Mouse (Mus musculus) forebrain, embryonic 11.5 days (tissue): ENCODE measurements around the gene Pard3. TPM values are rescaled to one million over a fixed set of nuclear protein-coding genes. Genes with fewer than 3 reads are reported as not detected.

Source experiments
- ATAC-seq: fragments of 200-750 bp; cut with Nextera tagmentation; replicated peaks from 2 replicates; pipeline ENCODE4 v1.8.0; 2017; ENCODE audit warnings: moderate TSS enrichment; ENCODE audit not compliant: low FRiP score
- DNase-seq: peaks from one replicate; pipeline ENCODE4 v3.0.0-alpha.2; 2017; ENCODE audit warnings: low spot score
- H3K27ac ChIP-seq: fragments of 300-500 bp; sonication (generic); 2 replicates; pipeline ENCODE4 v1.5.1; 2014; ENCODE audit warnings: low read depth, low read length
- H3K27me3 ChIP-seq: fragments of 300-500 bp; sonication (generic); 2 replicates; pipeline ENCODE4 v1.6.1; 2014; ENCODE audit warnings: mild to moderate bottlenecking, low read length, mixed read lengths; ENCODE audit not compliant: control insufficient read depth, insufficient read depth
- H3K36me3 ChIP-seq: fragments of 300-500 bp; sonication (generic); 2 replicates; pipeline ENCODE4 v1.6.1; 2014; ENCODE audit warnings: mild to moderate bottlenecking, low read length, moderate library complexity, mixed read lengths; ENCODE audit not compliant: control insufficient read depth, insufficient read depth
- H3K4me1 ChIP-seq: fragments of 300-500 bp; sonication (generic); replicated peaks from 2 replicates; pipeline ENCODE4 v1.6.1; 2014; ENCODE audit warnings: low read length, mixed read lengths; ENCODE audit not compliant: control insufficient read depth, insufficient read depth
- H3K4me2 ChIP-seq: fragments of 300-500 bp; sonication (generic); 2 replicates; pipeline ENCODE4 v1.6.1; 2014; ENCODE audit warnings: low read depth, mild to moderate bottlenecking, low read length, moderate library complexity, mixed read lengths; ENCODE audit not compliant: severe bottlenecking
- H3K4me3 ChIP-seq: fragments of 300-500 bp; sonication (generic); 2 replicates; pipeline ENCODE4 v1.5.1; 2014; ENCODE audit warnings: low read depth, low read length
- H3K9ac ChIP-seq: fragments of 300-500 bp; sonication (generic); 2 replicates; pipeline ENCODE4 v1.6.1; 2014; ENCODE audit warnings: low read length
- H3K9me3 ChIP-seq: fragments of 300-500 bp; sonication (generic); 2 replicates; pipeline ENCODE4 v1.6.1; 2016; ENCODE audit warnings: low read length, mixed read lengths; ENCODE audit not compliant: control insufficient read depth
- WGBS: fragments of 180-500 bp; shearing (Covaris S2); extraction: QIAGEN DNeasy Blood & Tissue Kit; methylation state at CpG from one replicate; pipeline ENCODE4 v1.1.7; 2014; 5-methylcytosine and 5-hydroxymethylcytosine counted together
- polyA plus RNA-seq: library from polyadenylated mRNA; unstranded; fragments of >200 nt; fragmentation: Nextera tagmentation; extraction: Ambion mirVana; gene quantifications from 2 replicates; pipeline ENCODE4 v1.2.1, GENCODE M21; 2014

Pard3 gene
- polyA plus RNA-seq, 1 experiment from 2014 or later, result 39.8 TPM

- ATAC-seq, result no peak
- no peak overlapping the region for H3K9ac ChIP-seq
- H3K9me3 ChIP-seq, result no peaks in the 10 kb centered on the region
- H3K4me1 ChIP-seq, result no peaks in the 10 kb centered on the region
- H3K27ac ChIP-seq, result no peak overlapping the region
- H3K4me3 ChIP-seq, result no peak overlapping the region
- no peaks in the 10 kb centered on the region for H3K27me3 ChIP-seq
- no peaks in the 10 kb centered on the region for H3K36me3 ChIP-seq
- no peak overlapping the region for H3K4me2 ChIP-seq
- WGBS, result 91% methylated on average over 1 of the region's 1 CpGs
- no peak for DNase-seq
Measured at GRCm38 (mm10) chr8:127335216-127335615, 271.5 kb downstream of the Pard3 start.

DNA sequence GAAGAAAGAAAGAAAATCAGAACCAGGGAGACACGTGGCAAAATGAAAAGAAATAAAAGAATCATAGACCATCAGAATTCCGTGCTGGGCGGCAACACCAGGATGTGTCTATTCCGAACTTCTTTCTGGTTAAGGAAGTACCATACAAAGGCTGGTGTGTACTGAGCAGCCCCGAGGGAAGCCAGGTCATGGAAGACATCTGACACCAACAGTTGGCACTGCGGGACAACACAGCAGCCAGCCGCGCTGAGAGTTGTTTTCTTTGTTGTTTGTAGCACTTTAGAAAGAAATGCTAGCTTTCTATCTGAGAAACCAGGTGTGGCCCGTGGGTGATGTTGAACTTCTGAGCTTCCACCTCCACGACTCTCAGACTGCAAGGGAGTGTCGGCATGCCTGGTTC lies 274.5 kb downstream of the Pard3 start:
- H3K4me3 ChIP-seq, result no peak overlapping the region
- no peak overlapping the region for H3K27ac ChIP-seq
- no peaks in the 10 kb centered on the region for H3K27me3 ChIP-seq
- H3K9me3 ChIP-seq, result no peaks in the 10 kb centered on the region
- H3K36me3 ChIP-seq, result no peaks in the 10 kb centered on the region
- no peak overlapping the region for H3K4me2 ChIP-seq
- no peaks in the 10 kb centered on the region for H3K4me1 ChIP-seq
- H3K9ac ChIP-seq, result no peak overlapping the region
- ATAC-seq (no peak), DNase-seq (no peak)
- 82% methylated on average over 11 of the region's 11 CpGs for WGBS

- H3K36me3 ChIP-seq, result no peaks in the 10 kb centered on the region
- no peak overlapping the region for H3K27ac ChIP-seq
- no peaks in the 10 kb centered on the region for H3K27me3 ChIP-seq
- no peaks in the 10 kb centered on the region for H3K4me1 ChIP-seq
- no peaks in the 10 kb centered on the region for H3K9me3 ChIP-seq
- DNase-seq (no peak), ATAC-seq (no peak)
- H3K4me2 ChIP-seq, result no peak overlapping the region
- no peak overlapping the region for H3K9ac ChIP-seq
- no peak overlapping the region for H3K4me3 ChIP-seq
- WGBS, result 86% methylated on average over 7 of the region's 7 CpGs
Measured at GRCm38 (mm10) chr8:127341046-127341445, 277.4 kb downstream of the Pard3 start.

GRCm38 (mm10) chr8:127343115-127343514 lies 279.4 kb downstream of the Pard3 start:
- Histone ChIP-seq H3K4me1 (no peaks in the 10 kb centered on the region), H3K27me3 (no peaks in the 10 kb centered on the region), H3K9me3 (no peaks in the 10 kb centered on the region), H3K9ac (no peak overlapping the region), H3K36me3 (no peaks in the 10 kb centered on the region), H3K4me2 (no peak overlapping the region), H3K27ac (no peak overlapping the region), H3K4me3 (no peak overlapping the region)
- DNase-seq, result no peak
- WGBS, result 58% methylated on average over 2 of the region's 2 CpGs
- no peak for ATAC-seq

DNA sequence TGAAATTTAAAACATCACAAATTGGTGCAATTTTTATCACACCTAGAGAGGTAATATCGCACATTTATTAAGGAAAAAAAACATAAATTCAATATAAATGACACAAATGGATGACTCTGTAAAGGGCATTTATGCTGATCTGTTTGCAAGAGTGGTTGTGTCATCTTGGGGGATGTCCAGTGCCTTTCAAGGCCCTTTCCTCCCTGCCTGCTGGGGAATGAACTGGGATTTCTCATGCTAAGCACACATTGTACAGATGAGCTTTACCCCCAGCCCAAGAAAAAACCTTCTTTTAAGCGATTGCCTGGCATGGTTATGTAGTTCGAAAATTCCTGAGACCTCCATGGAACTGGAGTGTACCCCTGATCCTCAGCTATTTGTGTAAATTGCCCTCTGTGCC lies 280.7 kb downstream of the Pard3 start:
- DNase-seq, result no peak
- no peak overlapping the region for H3K9ac ChIP-seq
- H3K9me3 ChIP-seq, result no peaks in the 10 kb centered on the region
- H3K4me2 ChIP-seq, result no peak overlapping the region
- no peaks in the 10 kb centered on the region for H3K4me1 ChIP-seq
- H3K27ac ChIP-seq, result no peak overlapping the region
- ATAC-seq, result no peak
- no peaks in the 10 kb centered on the region for H3K36me3 ChIP-seq
- no peak overlapping the region for H3K4me3 ChIP-seq
- no peaks in the 10 kb centered on the region for H3K27me3 ChIP-seq
- 86% methylated on average over 3 of the region's 3 CpGs for WGBS

DNA sequence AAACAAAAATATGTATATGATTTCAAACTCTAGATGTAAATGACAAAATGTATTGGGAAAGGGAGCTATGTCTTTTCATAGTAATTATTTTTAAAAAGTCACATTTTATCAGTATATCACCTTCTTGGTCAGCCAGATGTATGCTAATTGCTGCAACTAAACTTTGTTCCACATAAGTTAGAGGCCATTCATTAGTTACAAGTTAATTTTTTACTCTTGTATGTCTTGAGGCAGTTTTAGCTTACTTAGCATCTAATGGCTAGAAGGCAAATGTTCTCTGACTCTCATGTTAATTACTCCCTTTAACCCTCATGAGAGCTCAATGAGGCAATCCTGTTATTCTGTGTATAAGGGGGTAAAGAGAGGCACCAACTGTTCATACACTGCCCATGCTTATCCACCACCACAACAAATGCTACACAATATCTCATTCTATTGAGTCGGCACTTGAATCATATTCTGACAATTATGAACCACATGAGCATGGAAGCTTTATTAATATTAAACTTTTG lies 282.3 kb downstream of the Pard3 start:
- Histone ChIP-seq H3K4me3 (no peak overlapping the region), H3K4me1 (no peaks in the 10 kb centered on the region), H3K36me3 (no peaks in the 10 kb centered on the region), H3K9ac (no peak overlapping the region), H3K4me2 (no peak overlapping the region), H3K27me3 (no peaks in the 10 kb centered on the region), H3K27ac (no peak overlapping the region), H3K9me3 (no peaks in the 10 kb centered on the region)
- ATAC-seq (no peak), DNase-seq (no peak)
- 95% methylated on average over 1 of the region's 1 CpGs for WGBS

DNA sequence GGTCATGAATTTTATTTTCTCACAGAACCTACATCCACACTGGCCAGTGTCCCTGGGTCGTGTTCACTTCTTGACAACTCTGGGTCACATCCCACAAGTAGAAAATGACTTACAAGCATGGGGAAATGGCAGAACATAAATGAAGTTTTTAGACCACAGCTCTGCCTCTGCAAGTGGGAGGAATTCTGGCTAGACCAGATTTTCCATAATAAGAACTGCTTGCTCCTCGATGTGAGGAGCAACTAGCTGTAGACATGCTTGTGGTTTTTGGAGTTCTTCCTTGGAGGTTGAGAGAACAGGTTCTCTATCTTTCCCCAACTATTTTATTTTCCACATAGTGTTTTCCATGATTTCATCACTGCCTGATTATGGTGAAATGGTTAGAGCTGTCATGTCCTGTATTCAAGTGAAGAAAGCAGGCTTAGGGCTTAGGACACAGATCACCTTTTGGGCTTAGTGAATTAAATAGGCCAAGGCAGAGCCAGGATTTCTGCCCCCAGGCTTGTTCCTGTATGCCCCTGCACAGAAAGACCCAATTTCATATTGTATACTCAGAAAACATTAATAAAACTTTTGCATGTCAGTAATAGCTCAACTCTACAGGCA lies 284.3 kb downstream of the Pard3 start:
- no peak for ATAC-seq
- H3K4me2 ChIP-seq, result no peak overlapping the region

DNA sequence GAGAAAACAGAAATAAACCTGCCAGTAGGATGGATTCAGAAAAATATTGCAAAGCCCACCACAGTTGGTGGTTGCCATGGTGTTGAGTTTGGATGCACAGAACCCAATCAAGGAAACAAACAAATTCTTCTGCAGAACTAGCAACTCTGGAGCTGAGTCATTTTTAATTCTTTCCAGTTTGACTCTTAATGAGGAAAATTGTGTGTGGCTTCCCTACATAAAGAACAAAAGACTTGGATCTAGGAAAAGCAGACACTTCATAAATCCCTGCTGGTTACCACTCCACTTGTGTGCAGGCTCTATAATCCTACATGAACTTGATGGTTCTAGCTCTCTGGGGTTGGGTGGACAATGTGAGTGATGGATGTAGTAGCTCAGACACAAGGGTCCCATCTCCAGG lies 298.1 kb downstream of the Pard3 start:
- Histone ChIP-seq H3K27me3 (no peaks in the 10 kb centered on the region), H3K9ac (no peak overlapping the region), H3K9me3 (no peaks in the 10 kb centered on the region), H3K4me3 (no peak overlapping the region), H3K4me1 (no peaks in the 10 kb centered on the region), H3K4me2 (no peak overlapping the region), H3K36me3 (no peaks in the 10 kb centered on the region), H3K27ac (no peak overlapping the region)
- DNase-seq (no peak), ATAC-seq (no peak)

More for the DNA sequence above, 284.3 kb downstream of the Pard3 start:
- WGBS, result 93% methylated on average over 2 of the region's 2 CpGs
- H3K27me3 ChIP-seq, result no peaks in the 10 kb centered on the region
- no peaks in the 10 kb centered on the region for H3K9me3 ChIP-seq
- H3K4me1 ChIP-seq, result no peaks in the 10 kb centered on the region
- no peak for DNase-seq
- H3K27ac ChIP-seq, result no peak overlapping the region
- no peak overlapping the region for H3K4me3 ChIP-seq
- H3K36me3 ChIP-seq, result no peaks in the 10 kb centered on the region
- no peak overlapping the region for H3K9ac ChIP-seq

DNA sequence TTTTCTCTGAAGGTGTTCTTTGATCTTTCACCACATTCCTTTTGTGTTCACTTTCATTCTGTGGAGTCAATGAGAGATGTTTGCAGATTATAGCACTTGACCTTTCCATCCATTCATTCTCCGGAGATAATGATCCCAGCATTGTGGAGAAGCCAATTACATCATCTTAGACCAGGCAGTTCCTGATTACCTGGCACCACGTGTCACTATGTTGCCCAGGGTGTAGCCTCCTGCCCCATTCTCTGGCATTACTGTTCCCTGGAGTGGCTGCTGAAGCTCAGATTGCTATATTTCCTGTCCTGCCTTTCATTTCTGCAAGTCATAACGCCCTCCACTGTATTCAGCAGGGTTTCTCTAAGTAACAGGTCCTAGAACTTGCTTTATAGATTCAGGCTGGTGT lies 304.7 kb downstream of the Pard3 start:
- no peak overlapping the region for H3K27ac ChIP-seq
- H3K4me2 ChIP-seq, result no peak overlapping the region
- H3K4me3 ChIP-seq, result no peak overlapping the region
- H3K27me3 ChIP-seq, result no peaks in the 10 kb centered on the region
- H3K36me3 ChIP-seq, result no peaks in the 10 kb centered on the region
- no peaks in the 10 kb centered on the region for H3K4me1 ChIP-seq
- no peak for DNase-seq
- no peaks in the 10 kb centered on the region for H3K9me3 ChIP-seq
- ATAC-seq, result no peak
- no peak overlapping the region for H3K9ac ChIP-seq
- 54% methylated on average over 3 of the region's 3 CpGs for WGBS
